Mouse (Mus musculus): ENCODE data around the gene Cfb. TPM values are rescaled to one million over a fixed set of nuclear protein-coding genes. Genes with fewer than 3 reads are reported as not detected.

The Cfb gene
- total and polyA plus RNA-seq, 3 experiments: 0.34 to 5.9 TPM; not detected in 1

DNA sequence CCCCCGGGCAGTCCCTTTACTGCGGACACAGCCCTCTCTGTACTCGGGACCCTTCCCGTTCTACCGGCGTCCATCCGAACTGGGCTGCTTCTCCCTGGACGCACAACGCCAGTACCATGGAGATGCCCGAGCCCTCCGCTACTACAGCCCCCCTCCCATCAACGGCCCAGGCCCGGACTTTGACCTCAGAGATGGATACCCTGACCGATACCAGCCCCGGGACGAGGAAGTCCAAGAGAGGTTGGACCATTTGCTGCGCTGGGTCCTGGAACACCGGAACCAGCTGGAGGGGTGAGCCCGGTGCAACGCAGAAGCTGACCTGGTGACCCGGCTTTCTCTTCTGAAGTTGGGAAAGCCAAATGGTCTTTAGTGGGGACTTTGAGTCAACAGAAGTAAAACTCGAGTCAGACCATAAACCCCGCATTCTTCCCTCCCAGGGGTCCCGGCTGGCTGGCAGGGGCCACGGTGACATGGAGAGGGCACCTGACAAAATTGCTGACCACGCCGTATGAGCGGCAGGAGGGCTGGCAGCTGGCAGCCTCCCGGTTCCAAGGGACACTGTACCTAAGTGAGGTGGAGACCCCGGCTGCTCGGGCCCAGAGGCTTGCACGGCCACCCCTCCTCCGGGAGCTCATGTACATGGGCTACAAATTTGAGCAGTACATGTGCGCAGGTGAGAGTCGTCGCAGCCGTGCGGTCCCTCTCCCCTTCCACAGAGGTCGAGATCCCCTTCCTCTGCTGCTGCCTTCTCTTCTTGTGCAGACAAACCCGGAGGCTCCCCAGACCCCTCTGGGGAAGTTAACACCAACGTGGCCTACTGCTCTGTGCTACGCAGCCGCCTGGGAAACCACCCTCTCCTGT, 24.6 kb downstream of the Cfb start:
- dilution Hi-C loops (cut with MboI; ENCODE audit: extremely low pct_ligation_motif_present, extremely low pct_unique_long_range_greater_than_20kb, low sequenced_read_pairs): no loop called here
- in situ Hi-C loops (cut with MboI; ENCODE audit: low pct_ligation_motif_present, low pct_unique_long_range_greater_than_20kb, low sequenced_read_pairs): no loop called here
- peaks cover 7 to 28% of the 10 kb centered on the region in 2 experiments; a peak in 3 of 4 replicates for H3K4me1 ChIP-seq (ENCODE audit: control insufficient read depth in 1 of 2, insufficient read depth in 2 of 2)
- no peak for DNase-seq (ENCODE audit: extremely low read depth)
- H3K27me3 ChIP-seq (replicated peaks): no peaks in the 10 kb centered on the region
- H3K27ac ChIP-seq (ENCODE audit: insufficient read depth, low read depth): no peak overlapping the region
- H3K9ac ChIP-seq (ENCODE audit: insufficient read depth, low read depth): peak overlapping the region; percentile 60
- peak overlapping the region; percentile 84 for H3K4me2 ChIP-seq (ENCODE audit: insufficient read depth, low read depth, poor library complexity, severe bottlenecking)
- H3K36me3 ChIP-seq (replicated peaks in 1 of 2; ENCODE audit: control insufficient read depth in 1 of 2, insufficient read depth in 1 of 2, low read length in 1 of 2): peaks cover 45 to 72% of the 10 kb centered on the region in 2 experiments
- peak overlapping the region; percentile 77 to 91 (median 87) for H3K4me3 ChIP-seq (replicated peaks in 1 of 3; ENCODE audit: low read depth in 2 of 3, low read length in 2 of 3, poor library complexity in 1 of 3)
- peaks cover 3% of the 10 kb centered on the region; the same call in 1 of the 2 replicates for H3K79me2 ChIP-seq (replicated peaks; ENCODE audit: control insufficient read depth, extremely low read depth, insufficient read depth, poor library complexity, severe bottlenecking)
- TF ChIP-seq ELF1 (IDR thresholded peaks at IDR 0.05; ENCODE audit: low read depth, low read length): no peak
- TF ChIP-seq CHD1 (IDR thresholded peaks at IDR 0.05; ENCODE audit: low read depth, low read length): no peak
- no peak for TF ChIP-seq GABPA (IDR thresholded peaks at IDR 0.05; ENCODE audit: insufficient replicate concordance, low read depth, low read length)
- TF ChIP-seq MXI1 (IDR thresholded peaks at IDR 0.05; ENCODE audit: low read depth, low read length): no peak
- TF ChIP-seq SIN3A (IDR thresholded peaks at IDR 0.05; ENCODE audit: low read length): no peak
- no peak for TF ChIP-seq NELFE (IDR thresholded peaks at IDR 0.05; ENCODE audit: low read depth, low read length)
- no peak for TF ChIP-seq BHLHE40 (IDR thresholded peaks at IDR 0.05; ENCODE audit: low read depth, low read length)
- no peak for TF ChIP-seq MYC (IDR thresholded peaks at IDR 0.05; ENCODE audit: low read depth, low read length)
- no peak for TF ChIP-seq CHD2 (IDR thresholded peaks at IDR 0.05; ENCODE audit: low read length)
- no peak for TF ChIP-seq RAD21 (IDR thresholded peaks at IDR 0.05; ENCODE audit: low read depth, low read length)
- no peak for TF ChIP-seq ZC3H11A (IDR thresholded peaks at IDR 0.05; ENCODE audit: low read depth, low read length)
- no peak for TF ChIP-seq MAX (IDR thresholded peaks at IDR 0.05; ENCODE audit: low read length)
- TF ChIP-seq JUND (conservative IDR thresholded peaks at IDR 0.05; ENCODE audit: low read depth, low read length): no peak
- H3K9me3 ChIP-seq (replicated peaks; ENCODE audit: low read length): no peaks in the 10 kb centered on the region

DNA sequence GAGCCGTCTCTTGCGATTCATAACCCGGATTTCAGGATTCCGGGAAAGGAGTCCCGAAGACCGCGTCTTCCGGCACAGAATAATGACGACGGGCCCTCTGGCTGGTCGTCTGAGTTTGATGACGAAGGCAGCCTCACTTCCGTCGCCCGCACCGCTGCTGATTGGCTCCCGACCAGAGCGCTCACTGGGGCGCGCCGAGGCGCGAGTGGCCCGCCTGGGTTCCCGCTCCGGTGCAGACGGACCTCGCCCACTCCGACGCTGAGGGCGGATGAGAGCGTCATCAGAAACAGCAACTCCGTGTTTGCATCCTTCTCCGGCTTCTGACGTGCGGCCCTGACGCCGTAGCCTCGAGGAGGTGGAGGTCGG, 25.5 kb downstream of the Cfb start, which contains the start of the genes Stk19 and Dxo:
Stk19 (minus strand) TSS at position 90 of the 366 bp plus-strand sequence.
Dxo (plus strand) TSS at position 164 of the 366 bp plus-strand sequence.
- H3K4me3 ChIP-seq (replicated peaks in 1 of 3; ENCODE audit: low read depth in 2 of 3, low read length in 2 of 3, poor library complexity in 1 of 3): peak within 1 kb of the TSS; percentile 77 to 91 (median 87)
- H3K9ac ChIP-seq (ENCODE audit: insufficient read depth, low read depth): peak within 1 kb of the TSS; percentile 60
- H3K4me1 ChIP-seq (ENCODE audit: control insufficient read depth in 1 of 2, insufficient read depth in 2 of 2): peaks cover 7 to 28% of the 10 kb centered on the region in 2 experiments; a peak in 3 of 4 replicates
- peaks cover 43 to 72% of the 10 kb centered on the region in 2 experiments for H3K36me3 ChIP-seq (replicated peaks in 1 of 2; ENCODE audit: control insufficient read depth in 1 of 2, insufficient read depth in 1 of 2, low read length in 1 of 2)
- DNase-seq (ENCODE audit: extremely low read depth): peak; percentile 96
- dilution Hi-C loops (cut with MboI; ENCODE audit: extremely low pct_ligation_motif_present, extremely low pct_unique_long_range_greater_than_20kb, low sequenced_read_pairs): no loop called here
- peak within 1 kb of the TSS; percentile 84 for H3K4me2 ChIP-seq (ENCODE audit: insufficient read depth, low read depth, poor library complexity, severe bottlenecking)
- no peak within 1 kb of the TSS for H3K27ac ChIP-seq (ENCODE audit: insufficient read depth, low read depth)
- in situ Hi-C loops (cut with MboI; ENCODE audit: low pct_ligation_motif_present, low pct_unique_long_range_greater_than_20kb, low sequenced_read_pairs): no loop called here
- H3K9me3 ChIP-seq (replicated peaks; ENCODE audit: low read length): peaks cover 3% of the 10 kb centered on the region
- no peaks in the 10 kb centered on the region for H3K27me3 ChIP-seq (replicated peaks)
- peaks cover 3% of the 10 kb centered on the region; the same call in 1 of the 2 replicates for H3K79me2 ChIP-seq (replicated peaks; ENCODE audit: control insufficient read depth, extremely low read depth, insufficient read depth, poor library complexity, severe bottlenecking)
- TF ChIP-seq MAZ (IDR thresholded peaks at IDR 0.05; ENCODE audit: low read depth, low read length) (peak; percentile 81; the same call in 1 of the 2 replicates), HCFC1 (IDR thresholded peaks at IDR 0.05; ENCODE audit: low read depth, low read length) (peak; percentile 95), GABPA (IDR thresholded peaks at IDR 0.05; ENCODE audit: insufficient replicate concordance, low read depth, low read length) (peak; percentile 59; the same call in 1 of the 2 replicates), CHD2 (IDR thresholded peaks at IDR 0.05; ENCODE audit: low read length) (0 out of 2 replicates have a peak, but pooled peaks have one; percentile 51), ZNF384 (IDR thresholded peaks at IDR 0.05; ENCODE audit: low read depth, low read length) (no peak), MAFK (IDR thresholded peaks at IDR 0.05; ENCODE audit: insufficient replicate concordance, low read length) (no peak), ELF1 (IDR thresholded peaks at IDR 0.05; ENCODE audit: low read depth, low read length) (peak; percentile 99), IRF4 (IDR thresholded peaks at IDR 0.05; ENCODE audit: low read depth, low read length) (peak; percentile 63), RCOR1 (conservative IDR thresholded peaks at IDR 0.05; ENCODE audit: low read depth, low read length) (no peak), KAT2A (IDR thresholded peaks at IDR 0.05; ENCODE audit: insufficient replicate concordance, low read length) (peak; percentile 88), SMC3 (IDR thresholded peaks at IDR 0.05; ENCODE audit: low read depth, low read length) (no peak), E2F4 (IDR thresholded peaks at IDR 0.05; ENCODE audit: insufficient replicate concordance, low read depth, low read length) (0 out of 2 replicates have a peak, but pooled peaks have one; percentile 64), NRF1 (IDR thresholded peaks at IDR 0.05; ENCODE audit: low read depth, low read length) (peak; percentile 26), JUN (IDR thresholded peaks at IDR 0.05; ENCODE audit: insufficient read depth, low read depth, low read length) (no peak), SIN3A (IDR thresholded peaks at IDR 0.05; ENCODE audit: low read length) (peak; percentile 97), ETS1 (conservative IDR thresholded peaks at IDR 0.05; ENCODE audit: low read depth, low read length) (peak; percentile 20; the same call in 1 of the 2 replicates), MAX (IDR thresholded peaks at IDR 0.05; ENCODE audit: low read length) (peak; percentile 71; the same call in 1 of the 2 replicates), TCF12 (IDR thresholded peaks at IDR 0.05; ENCODE audit: low read depth, low read length) (no peak), MEF2A (IDR thresholded peaks at IDR 0.05; ENCODE audit: borderline replicate concordance, low read depth, low read length) (peak; percentile 65), POLR2A (IDR thresholded peaks at IDR 0.05; ENCODE audit: low read depth, low read length) (peak; percentile 84), CHD1 (IDR thresholded peaks at IDR 0.05; ENCODE audit: low read depth, low read length) (no peak), MXI1 (IDR thresholded peaks at IDR 0.05; ENCODE audit: low read depth, low read length) (peak; percentile 84), NELFE (IDR thresholded peaks at IDR 0.05; ENCODE audit: low read depth, low read length) (peak; percentile 63; the same call in 1 of the 2 replicates)
